Mouse (Mus musculus): Measurements from ENCODE around the gene Lrp1. TPM values are rescaled to one million over a fixed set of nuclear protein-coding genes. Genes with fewer than 3 reads are reported as not detected.

Gene Lrp1
- polyA plus RNA-seq, 1 experiment from 2014 or later, result 31.2 TPM

- Histone ChIP-seq H3K27ac (peak overlapping the region; percentile 71), H3K9ac (no peak overlapping the region), H3K4me3 (no peak overlapping the region), H3K27me3 (no peaks in the 10 kb centered on the region), H3K4me1 (replicated peaks) (peaks cover 75% of the 10 kb centered on the region), H3K36me3 (no peaks in the 10 kb centered on the region), H3K9me3 (replicated peaks) (no peaks in the 10 kb centered on the region), H3K4me2 (no peak overlapping the region)
- no peak for ATAC-seq (replicated peaks; ENCODE audit: insufficient number of reproducible peaks, insufficient read depth, low FRiP score, low read depth)
- 75% methylated on average over 11 of the region's 11 CpGs for WGBS
These were observed 21.7 kb downstream of the Lrp1 start for GRCm38 (mm10) chr10:127599252-127599651.

GRCm38 (mm10) chr10:127598607-127599006 lies 22.3 kb downstream of the Lrp1 start:
- Histone ChIP-seq H3K36me3 (no peaks in the 10 kb centered on the region), H3K27ac (no peak overlapping the region), H3K9me3 (replicated peaks) (no peaks in the 10 kb centered on the region), H3K4me1 (replicated peaks) (peaks cover 71% of the 10 kb centered on the region), H3K4me2 (no peak overlapping the region), H3K27me3 (no peaks in the 10 kb centered on the region), H3K9ac (no peak overlapping the region), H3K4me3 (no peak overlapping the region)
- WGBS, result 61% methylated on average over 8 of the region's 8 CpGs
- no peak for ATAC-seq (replicated peaks; ENCODE audit: insufficient number of reproducible peaks, insufficient read depth, low FRiP score, low read depth)

GRCm38 (mm10) chr10:127597311-127597901 lies 23.5 kb downstream of the Lrp1 start:
- ATAC-seq (replicated peaks; ENCODE audit: insufficient number of reproducible peaks, insufficient read depth, low FRiP score, low read depth), result 0 out of 2 replicates have a peak, but pooled peaks have one; percentile 5
- 67% methylated on average over 5 of the region's 5 CpGs for WGBS
- H3K4me2 ChIP-seq, result no peak overlapping the region
- no peaks in the 10 kb centered on the region for H3K27me3 ChIP-seq
- H3K27ac ChIP-seq, result peak overlapping the region; percentile 71
- peaks cover 70% of the 10 kb centered on the region for H3K4me1 ChIP-seq (replicated peaks)
- no peaks in the 10 kb centered on the region for H3K9me3 ChIP-seq (replicated peaks)
- H3K4me3 ChIP-seq, result no peak overlapping the region
- no peak overlapping the region for H3K9ac ChIP-seq
- H3K36me3 ChIP-seq, result no peaks in the 10 kb centered on the region

GRCm38 (mm10) chr10:127596321-127596941 lies 24.5 kb downstream of the Lrp1 start:
- Histone ChIP-seq H3K4me2 (0 out of 2 replicates have a peak overlapping the region, but pooled peaks have one; percentile 1), H3K9ac (no peak overlapping the region), H3K4me1 (replicated peaks) (peaks cover 76% of the 10 kb centered on the region), H3K27ac (peak overlapping the region; percentile 71), H3K4me3 (no peak overlapping the region), H3K9me3 (replicated peaks) (no peaks in the 10 kb centered on the region), H3K27me3 (no peaks in the 10 kb centered on the region), H3K36me3 (no peaks in the 10 kb centered on the region)
- ATAC-seq (replicated peaks; ENCODE audit: insufficient number of reproducible peaks, insufficient read depth, low FRiP score, low read depth), result no peak
- 19% methylated on average over 7 of the region's 7 CpGs for WGBS

GRCm38 (mm10) chr10:127594930-127595715 lies 25.8 kb downstream of the Lrp1 start:
- no peak overlapping the region for H3K4me3 ChIP-seq
- H3K4me1 ChIP-seq (replicated peaks), result peaks cover 73% of the 10 kb centered on the region
- no peak for ATAC-seq (replicated peaks; ENCODE audit: insufficient number of reproducible peaks, insufficient read depth, low FRiP score, low read depth)
- no peaks in the 10 kb centered on the region for H3K36me3 ChIP-seq
- no peaks in the 10 kb centered on the region for H3K27me3 ChIP-seq
- no peak overlapping the region for H3K9ac ChIP-seq
- 72% methylated on average over 30 of the region's 30 CpGs for WGBS
- H3K4me2 ChIP-seq, result no peak overlapping the region
- 0 out of 2 replicates have a peak overlapping the region, but pooled peaks have one; percentile 15 for H3K27ac ChIP-seq
- H3K9me3 ChIP-seq (replicated peaks), result no peaks in the 10 kb centered on the region

GRCm38 (mm10) chr10:127594405-127594804 lies 26.5 kb downstream of the Lrp1 start:
- Histone ChIP-seq H3K9me3 (replicated peaks) (no peaks in the 10 kb centered on the region), H3K27me3 (no peaks in the 10 kb centered on the region), H3K9ac (no peak overlapping the region), H3K4me2 (no peak overlapping the region), H3K4me3 (no peak overlapping the region), H3K27ac (0 out of 2 replicates have a peak overlapping the region, but pooled peaks have one; percentile 10), H3K4me1 (replicated peaks) (peaks cover 66% of the 10 kb centered on the region), H3K36me3 (peaks cover under 1% of the 10 kb centered on the region; the same call in 1 of the 2 replicates)
- ATAC-seq (replicated peaks; ENCODE audit: insufficient number of reproducible peaks, insufficient read depth, low FRiP score, low read depth), result no peak
- 56% methylated on average over 8 of the region's 8 CpGs for WGBS

- Histone ChIP-seq H3K27me3 (no peaks in the 10 kb centered on the region), H3K36me3 (peaks cover 6% of the 10 kb centered on the region; the same call in 1 of the 2 replicates), H3K9me3 (replicated peaks) (no peaks in the 10 kb centered on the region), H3K4me3 (no peak overlapping the region), H3K4me2 (no peak overlapping the region), H3K4me1 (replicated peaks) (peaks cover 55% of the 10 kb centered on the region), H3K27ac (no peak overlapping the region), H3K9ac (no peak overlapping the region)
- WGBS, result 59% methylated on average over 13 of the region's 13 CpGs
- no peak for ATAC-seq (replicated peaks; ENCODE audit: insufficient number of reproducible peaks, insufficient read depth, low FRiP score, low read depth)
These were observed 28.1 kb downstream of the Lrp1 start for GRCm38 (mm10) chr10:127592850-127593249.

- Histone ChIP-seq H3K27ac (no peak overlapping the region), H3K4me3 (no peak overlapping the region), H3K27me3 (no peaks in the 10 kb centered on the region), H3K4me1 (replicated peaks) (peaks cover 50% of the 10 kb centered on the region), H3K4me2 (no peak overlapping the region), H3K9me3 (replicated peaks) (no peaks in the 10 kb centered on the region), H3K9ac (no peak overlapping the region), H3K36me3 (peaks cover 6% of the 10 kb centered on the region; the same call in 1 of the 2 replicates)
- whole genome bisulfite sequencing, result 68% methylated on average over 7 of the region's 7 CpGs
- no peak for ATAC-seq (replicated peaks; ENCODE audit: insufficient number of reproducible peaks, insufficient read depth, low FRiP score, low read depth)
These were observed 28.5 kb downstream of the Lrp1 start for GRCm38 (mm10) chr10:127592423-127592822.

GRCm38 (mm10) chr10:127591514-127591913 lies 29.4 kb downstream of the Lrp1 start:
- H3K4me3 ChIP-seq, result no peak overlapping the region
- H3K36me3 ChIP-seq, result peaks cover 6% of the 10 kb centered on the region; the same call in 1 of the 2 replicates
- H3K9ac ChIP-seq, result no peak overlapping the region
- H3K27ac ChIP-seq, result peak overlapping the region; percentile 4
- peaks cover 41% of the 10 kb centered on the region for H3K4me1 ChIP-seq (replicated peaks)
- H3K9me3 ChIP-seq (replicated peaks), result no peaks in the 10 kb centered on the region
- no peak overlapping the region for H3K4me2 ChIP-seq
- no peaks in the 10 kb centered on the region for H3K27me3 ChIP-seq
- peak; percentile 53 for ATAC-seq (replicated peaks; ENCODE audit: insufficient number of reproducible peaks, insufficient read depth, low FRiP score, low read depth)
- 36% methylated on average over 7 of the region's 7 CpGs for WGBS

GRCm38 (mm10) chr10:127590831-127591451 lies 30.0 kb downstream of the Lrp1 start:
- 70% methylated on average over 7 of the region's 7 CpGs for whole genome bisulfite sequencing
- peak overlapping the region; percentile 4 for H3K27ac ChIP-seq
- ATAC-seq (replicated peaks; ENCODE audit: insufficient number of reproducible peaks, insufficient read depth, low FRiP score, low read depth), result no peak
- H3K4me2 ChIP-seq, result no peak overlapping the region
- H3K4me3 ChIP-seq, result no peak overlapping the region
- H3K9me3 ChIP-seq (replicated peaks), result no peaks in the 10 kb centered on the region
- H3K36me3 ChIP-seq, result peaks cover 6% of the 10 kb centered on the region; the same call in 1 of the 2 replicates
- H3K27me3 ChIP-seq, result no peaks in the 10 kb centered on the region
- H3K9ac ChIP-seq, result 0 out of 2 replicates have a peak overlapping the region, but pooled peaks have one; percentile 13
- H3K4me1 ChIP-seq (replicated peaks), result peaks cover 36% of the 10 kb centered on the region

GRCm38 (mm10) chr10:127590256-127590655 lies 30.7 kb downstream of the Lrp1 start:
- no peak overlapping the region for H3K9ac ChIP-seq
- no peaks in the 10 kb centered on the region for H3K9me3 ChIP-seq (replicated peaks)
- ATAC-seq (replicated peaks; ENCODE audit: insufficient number of reproducible peaks, insufficient read depth, low FRiP score, low read depth), result no peak
- H3K4me1 ChIP-seq (replicated peaks), result peaks cover 29% of the 10 kb centered on the region
- WGBS, result 89% methylated on average over 12 of the region's 12 CpGs
- H3K27ac ChIP-seq, result no peak overlapping the region
- H3K4me3 ChIP-seq, result no peak overlapping the region
- H3K27me3 ChIP-seq, result no peaks in the 10 kb centered on the region
- H3K36me3 ChIP-seq, result peaks cover 6% of the 10 kb centered on the region; the same call in 1 of the 2 replicates
- H3K4me2 ChIP-seq, result no peak overlapping the region

Measured in heart, embryonic 15.5 days (tissue).